Mouse (Mus musculus) lung, postnatal 36 days (tissue): ENCODE results near the gene Mmp8.

ENCODE experiments used
- DNase-seq: peaks from one replicate; pipeline ENCODE4 v3.0.0; 2022; ENCODE audit warnings: mixed read lengths

Gene Mmp8

GRCm38 (mm10) chr9:7558221-7559017 lies at the start of gene Mmp8:
Gene Mmp8 (plus strand): TSS chr9:7558456.
- peak; percentile 62 for DNase-seq

- DNase-seq = no peak
Observed at GRCm38 (mm10) chr9:7509619-7510233, 48.5 kb upstream of the Mmp8 start.

- DNase-seq = no peak
Observed at GRCm38 (mm10) chr9:7517944-7518571, 40.2 kb upstream of the Mmp8 start.

GRCm38 (mm10) chr9:7526255-7526940 lies 31.9 kb upstream of the Mmp8 start:
- no peak for DNase-seq

GRCm38 (mm10) chr9:7542763-7543162 lies 15.5 kb upstream of the Mmp8 start:
- no peak for DNase-seq

- no peak for DNase-seq
Observed at GRCm38 (mm10) chr9:7544923-7545457, 13.3 kb upstream of the Mmp8 start.

GRCm38 (mm10) chr9:7545471-7545870 lies 12.8 kb upstream of the Mmp8 start:
- peak; percentile 81 for DNase-seq

- no peak for DNase-seq
Observed at GRCm38 (mm10) chr9:7545920-7546319, 12.3 kb upstream of the Mmp8 start.

GRCm38 (mm10) chr9:7551943-7552342 lies 6.3 kb upstream of the Mmp8 start:
- DNase-seq = no peak

GRCm38 (mm10) chr9:7553536-7553935 lies 4.7 kb upstream of the Mmp8 start:
- no peak for DNase-seq

- peak; percentile 66 for DNase-seq
Observed at GRCm38 (mm10) chr9:7554382-7554781, 3.9 kb upstream of the Mmp8 start.

- no peak for DNase-seq
Observed at GRCm38 (mm10) chr9:7560026-7560425, 1.8 kb downstream of the Mmp8 start.

GRCm38 (mm10) chr9:7567376-7567775 lies 9.1 kb downstream of the Mmp8 start:
- peak; percentile 59 for DNase-seq

- DNase-seq = no peak
Observed at GRCm38 (mm10) chr9:7567923-7568322, 9.7 kb downstream of the Mmp8 start.

GRCm38 (mm10) chr9:7570485-7570884 lies 12.2 kb downstream of the Mmp8 start:
- peak; percentile 33 for DNase-seq

GRCm38 (mm10) chr9:7571162-7571561 lies 12.9 kb downstream of the Mmp8 start, which contains the start of gene Mmp27:
Gene Mmp27 (plus strand): TSS chr9:7571396.
- DNase-seq = peak; percentile 36

GRCm38 (mm10) chr9:7572188-7572587 lies 13.9 kb downstream of the Mmp8 start:
- no peak for DNase-seq

- DNase-seq = peak; percentile 52
Observed at GRCm38 (mm10) chr9:7572663-7573308, 14.5 kb downstream of the Mmp8 start.

GRCm38 (mm10) chr9:7575526-7575925 lies 17.3 kb downstream of the Mmp8 start:
- peak; percentile 46 for DNase-seq

- no peak for DNase-seq
Observed at GRCm38 (mm10) chr9:7577371-7577770, 19.1 kb downstream of the Mmp8 start.

- no peak for DNase-seq
Observed at GRCm38 (mm10) chr9:7590063-7590462, 31.8 kb downstream of the Mmp8 start.

- no peak for DNase-seq
Observed at GRCm38 (mm10) chr9:7593272-7593812, 35.1 kb downstream of the Mmp8 start.
